Mouse (Mus musculus): Measurements from ENCODE around the gene Nck2. TPM values are rescaled to one million over a fixed set of nuclear protein-coding genes. Genes with fewer than 3 reads are reported as not detected.
A peak's percentile ranks its signal among the peaks of the same experiment; 100 is the strongest.
"Not testable (repeated sequence)": the region's sequence is repeated elsewhere in the genome, so short reads cannot be mapped to it uniquely, and the experiment has no call there.

The Nck2 gene
- total RNA-seq, 2 experiments from 2014 or later = 38.7 to 38.8 TPM

DNA sequence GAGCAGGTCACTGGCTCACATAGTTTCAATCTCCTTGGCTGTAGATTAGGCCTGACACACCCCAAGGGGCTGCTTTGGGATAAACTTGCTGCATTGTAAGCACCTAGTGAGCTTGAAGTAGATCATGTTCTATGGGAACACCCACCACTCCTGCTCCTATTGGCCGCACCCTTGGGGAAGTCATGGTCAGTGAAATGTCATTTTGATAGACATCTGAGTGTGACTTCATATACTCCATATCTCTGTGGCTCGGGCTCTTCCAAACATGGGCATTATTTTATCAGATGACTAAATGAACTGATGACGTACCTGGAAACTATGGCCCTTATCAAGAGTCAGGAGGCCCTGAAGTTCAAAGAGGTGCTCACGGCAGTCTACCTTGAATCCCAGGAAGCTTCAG, 77.6 kb downstream of the Nck2 start:
- no peak for DNase-seq (ENCODE audit: low spot score in 2 of 2)
- intact Hi-C loops (cut with DNase I) = no loop called here

DNA sequence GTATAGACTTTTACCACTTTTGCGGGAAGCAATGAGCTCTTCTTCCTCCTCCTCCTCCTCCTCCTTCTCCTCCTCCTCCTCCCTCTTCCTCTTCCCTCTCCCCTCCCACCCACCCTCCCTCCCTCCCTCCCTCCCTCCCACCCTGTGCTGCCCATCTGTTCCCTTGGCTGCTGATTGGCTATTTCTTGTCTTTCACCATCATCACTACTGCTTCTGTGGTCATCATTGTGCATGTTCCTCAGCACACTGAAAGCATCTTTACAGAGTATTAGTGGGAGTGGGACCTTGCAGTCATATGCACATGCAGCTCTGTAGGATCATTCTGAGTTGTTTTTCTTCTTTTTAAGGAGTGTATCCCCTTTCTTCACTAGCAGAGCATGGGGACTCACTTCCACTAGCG, 78.6 kb downstream of the Nck2 start:
- intact Hi-C loops (cut with DNase I) = no loop called here
- no peak for DNase-seq (ENCODE audit: low spot score in 2 of 2)

DNA sequence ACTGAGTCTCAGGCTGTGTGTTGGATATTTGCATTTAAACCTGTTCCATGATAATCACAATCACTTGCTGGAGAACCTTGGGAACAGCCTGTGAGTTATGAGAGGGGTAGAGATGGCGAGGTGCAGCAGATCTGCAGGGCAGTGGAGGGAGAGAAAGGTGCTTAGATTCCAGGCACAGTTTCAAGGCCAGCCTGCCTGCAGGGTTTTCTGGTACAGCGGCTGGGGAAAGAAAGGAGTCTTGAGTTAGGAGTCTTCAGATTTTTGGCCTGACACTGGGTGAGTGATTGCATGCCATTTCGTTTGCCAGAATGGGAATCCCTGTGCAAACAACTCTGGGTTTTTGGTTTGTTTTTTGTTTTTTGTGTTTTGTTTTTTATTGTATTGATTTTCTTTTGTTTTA, 80.0 kb downstream of the Nck2 start:
- intact Hi-C loops (cut with DNase I) = no loop called here

DNA sequence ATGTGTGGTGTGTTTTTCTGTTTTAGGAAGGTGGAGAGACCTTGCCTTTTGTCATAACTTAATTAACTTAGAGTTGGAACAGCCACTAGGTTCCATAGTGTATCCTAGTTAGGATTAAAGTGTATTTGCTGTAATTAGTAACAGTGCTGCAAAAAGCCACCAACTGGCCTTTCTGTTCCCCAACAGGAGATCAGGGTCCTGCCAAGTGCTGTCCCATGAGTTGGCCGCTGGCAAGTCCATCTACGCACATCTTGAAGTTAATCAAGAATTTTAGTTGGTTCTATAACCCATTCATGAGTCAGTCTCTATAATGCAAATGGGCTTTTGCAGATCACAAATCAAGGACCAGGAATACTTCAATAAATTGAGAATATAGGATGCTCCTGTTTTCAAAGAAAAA, 83.9 kb downstream of the Nck2 start:
- DNase-seq (ENCODE audit: low spot score in 2 of 2) = no peak
- intact Hi-C loops (cut with DNase I) = no loop called here

More for the DNA sequence above, 80.0 kb downstream of the Nck2 start:
- no peak for DNase-seq (ENCODE audit: low spot score in 2 of 2)

DNA sequence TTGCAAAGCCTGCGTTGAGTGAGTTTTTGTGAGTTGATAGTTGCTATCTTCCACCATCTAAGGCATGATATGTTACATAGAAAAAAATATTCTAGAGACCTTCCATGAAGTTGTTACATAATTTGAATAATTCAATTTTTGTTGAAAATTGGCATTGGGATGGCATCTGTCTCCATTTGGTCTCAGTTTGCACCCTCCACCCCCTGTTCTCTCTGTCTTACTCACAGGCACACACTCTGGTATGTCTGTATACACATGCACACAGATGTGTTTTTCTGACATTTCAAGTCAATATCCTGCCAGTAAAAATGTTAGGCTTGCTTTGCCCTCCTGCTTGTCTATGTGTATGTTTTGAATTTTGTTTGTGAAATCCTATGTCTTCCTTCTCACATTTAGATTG, 84.7 kb downstream of the Nck2 start:
- no peak for DNase-seq (ENCODE audit: low spot score in 2 of 2)
- intact Hi-C loops (cut with DNase I) = no loop called here

DNA sequence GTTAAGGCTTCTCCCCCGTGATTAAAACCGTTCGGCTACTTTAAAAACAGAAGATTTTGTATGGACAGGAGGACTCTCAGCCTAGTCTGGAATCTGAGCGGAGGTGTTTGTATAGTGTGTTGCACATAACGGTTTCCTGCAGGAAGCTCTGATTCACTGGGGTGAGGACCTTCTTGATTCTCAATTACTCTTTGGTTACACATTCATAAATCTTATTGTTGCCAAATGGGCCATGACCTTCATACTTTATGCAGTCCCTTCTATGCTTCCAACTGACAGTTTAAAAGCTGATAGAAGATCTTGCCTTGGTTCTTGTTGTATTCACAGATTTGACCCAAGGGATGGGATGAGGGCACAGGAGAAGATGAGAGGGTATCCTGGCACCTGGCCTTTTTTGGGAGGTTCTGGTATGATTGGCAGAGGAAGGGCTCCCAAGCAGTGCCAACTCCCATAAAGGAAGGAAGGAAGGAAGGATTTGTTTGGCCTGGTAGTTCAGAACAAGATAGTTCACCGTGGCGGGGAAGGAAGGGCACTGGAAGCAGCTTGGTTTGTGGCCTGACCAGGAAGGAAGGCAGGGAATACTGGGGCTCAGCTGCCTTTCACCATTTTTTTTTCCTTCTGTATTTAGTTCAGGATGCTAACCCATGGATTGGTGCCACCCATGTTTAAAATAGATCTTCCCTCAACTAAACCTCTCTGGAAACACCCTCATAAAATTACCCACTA, 86.1 kb downstream of the Nck2 start:
- intact Hi-C loops (cut with DNase I) = no loop called here

DNA sequence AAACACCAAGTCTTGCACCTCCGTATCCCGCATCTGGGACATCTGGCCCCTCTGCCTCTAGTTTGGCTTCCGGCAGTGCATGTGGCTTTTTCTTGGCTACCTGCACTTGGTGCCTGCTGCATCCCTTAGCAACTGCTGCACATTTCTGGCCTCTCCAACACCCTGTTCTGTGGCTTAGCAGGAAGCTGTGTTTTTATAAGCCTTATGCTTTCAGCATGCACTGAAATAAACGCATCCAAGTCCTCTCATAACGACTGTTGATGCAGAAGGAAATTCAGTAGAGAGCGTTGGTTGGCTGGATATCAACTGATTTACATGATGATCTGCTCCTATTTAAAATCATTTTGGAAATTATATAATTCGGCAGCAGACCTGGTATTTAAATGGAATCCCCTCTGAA, 86.9 kb downstream of the Nck2 start:
- peak; percentile 22 to 32 for DNase-seq (ENCODE audit: low spot score in 2 of 2)
- intact Hi-C loops (cut with DNase I) = no loop called here

More for the DNA sequence above, 86.1 kb downstream of the Nck2 start:
- DNase-seq (ENCODE audit: low spot score in 2 of 2) = no peak

DNA sequence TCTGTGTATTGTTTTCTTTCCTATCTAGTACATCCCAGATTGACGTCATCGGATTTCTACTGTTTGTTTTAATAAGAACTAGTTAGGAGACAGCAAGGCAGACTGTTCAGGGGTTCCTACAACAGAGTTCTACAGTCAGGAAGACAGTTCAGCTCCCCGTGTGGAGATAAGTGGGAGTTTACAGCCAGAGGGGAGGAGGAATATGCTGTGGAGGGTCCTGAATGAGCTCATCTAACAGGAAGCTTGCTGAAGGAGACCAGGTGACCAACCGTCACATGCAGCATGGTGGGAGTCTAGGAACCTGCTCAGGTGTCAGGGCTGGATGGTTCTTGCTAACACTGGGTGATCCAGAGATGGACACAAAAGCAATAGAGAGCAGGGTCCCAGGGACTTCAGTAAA, 87.9 kb downstream of the Nck2 start:
- DNase-seq (ENCODE audit: low spot score in 2 of 2) = no peak
- intact Hi-C loops (cut with DNase I) = no loop called here

DNA sequence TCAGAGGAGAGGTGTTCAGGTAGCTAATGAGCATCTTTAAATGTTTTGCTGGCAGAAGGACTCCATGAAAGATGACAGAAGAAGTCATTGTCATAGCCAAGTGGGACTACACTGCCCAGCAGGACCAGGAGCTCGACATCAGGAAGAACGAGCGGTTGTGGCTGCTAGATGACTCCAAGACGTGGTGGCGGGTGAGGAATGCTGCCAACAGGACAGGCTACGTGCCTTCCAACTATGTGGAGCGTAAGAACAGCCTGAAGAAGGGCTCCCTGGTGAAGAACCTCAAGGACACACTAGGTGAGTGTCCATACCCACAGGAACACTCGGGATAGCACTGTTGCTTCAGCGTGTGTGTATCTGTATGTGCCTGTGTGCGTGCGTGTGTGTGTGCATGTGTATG, 89.1 kb downstream of the Nck2 start:
- intact Hi-C loops (cut with DNase I); DNase-seq (ENCODE audit: low spot score in 2 of 2): not testable (repeated sequence)

DNA sequence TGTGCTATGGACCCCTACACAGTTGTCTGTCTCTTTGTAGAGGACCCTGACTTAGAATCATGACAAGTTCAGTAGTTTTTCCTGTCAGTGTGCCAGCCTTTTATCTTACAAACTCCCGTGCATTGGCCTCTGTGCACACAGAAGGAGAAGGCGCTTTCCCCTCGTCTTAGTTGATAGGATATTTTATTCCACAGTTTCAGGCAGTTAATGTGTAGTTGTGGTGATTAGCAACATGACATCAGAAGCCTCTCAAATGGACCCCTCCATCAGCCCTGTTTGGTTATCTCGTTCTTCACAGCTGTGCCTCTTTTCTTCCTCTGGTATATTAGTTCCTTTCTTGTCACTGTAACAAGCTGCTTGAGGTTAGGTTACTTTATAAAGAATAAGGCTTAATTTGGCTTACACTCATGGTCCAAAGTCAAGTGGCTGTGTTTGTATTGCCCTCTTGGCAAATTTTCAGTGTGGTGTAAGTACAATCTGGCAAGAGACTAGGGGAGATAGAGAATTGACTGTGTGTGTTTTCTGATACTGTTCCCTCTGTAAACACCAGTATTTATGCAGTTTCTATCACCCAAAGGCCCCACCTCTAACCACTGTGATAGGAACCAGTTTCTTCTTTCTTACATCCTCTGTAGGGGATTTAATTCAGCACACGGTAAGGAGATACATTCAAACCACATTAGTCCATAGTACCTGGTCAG, 89.8 kb downstream of the Nck2 start:
- intact Hi-C loops (cut with DNase I) = no loop called here
- DNase-seq (ENCODE audit: low spot score in 2 of 2) = no peak

DNA sequence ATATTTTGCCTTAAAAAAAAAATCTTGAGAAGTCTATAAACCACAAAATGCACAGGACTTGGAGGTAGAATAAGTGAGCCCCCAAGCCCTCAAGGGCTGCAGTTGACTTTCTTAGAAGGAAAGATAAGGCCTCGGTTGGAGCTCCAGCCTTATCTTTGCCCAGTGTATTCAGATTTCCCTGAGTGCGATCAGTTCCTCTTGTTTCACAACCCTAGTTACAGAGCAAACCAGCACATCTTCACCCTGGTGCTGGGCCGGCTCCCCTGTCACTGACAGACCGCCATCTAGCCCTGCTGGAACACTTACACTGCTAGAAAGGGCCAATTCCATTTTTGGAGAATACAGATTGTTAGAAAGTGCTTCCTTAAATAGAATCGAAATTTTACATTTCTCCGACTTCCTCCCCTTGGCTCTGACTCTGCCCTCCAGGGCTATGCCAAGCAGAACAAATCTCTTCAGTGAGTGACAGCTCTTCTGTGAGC, 91.2 kb downstream of the Nck2 start:
- intact Hi-C loops (cut with DNase I) = no loop called here
- DNase-seq (ENCODE audit: low spot score in 2 of 2) = no peak

DNA sequence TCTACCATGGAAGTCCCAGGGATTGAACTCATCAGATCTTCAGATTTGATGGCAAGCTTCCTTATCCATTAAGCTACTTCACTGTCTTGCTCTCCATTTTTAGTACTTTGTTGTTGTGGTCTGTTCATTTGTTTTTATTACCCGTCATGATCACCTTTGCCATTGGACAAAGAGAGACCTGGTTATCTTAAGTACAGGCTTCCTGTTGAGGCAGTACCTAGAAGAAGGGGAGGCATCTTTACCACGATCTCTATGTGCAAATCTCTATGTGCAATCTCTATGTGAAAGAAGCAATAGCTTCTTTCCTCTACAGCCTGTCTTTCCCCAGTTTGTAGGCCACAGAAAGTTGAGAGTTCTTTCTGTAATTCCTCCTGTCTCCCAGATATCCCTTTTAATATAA, 91.9 kb downstream of the Nck2 start:
- intact Hi-C loops (cut with DNase I) = no loop called here
- DNase-seq (ENCODE audit: low spot score in 2 of 2) = no peak

DNA sequence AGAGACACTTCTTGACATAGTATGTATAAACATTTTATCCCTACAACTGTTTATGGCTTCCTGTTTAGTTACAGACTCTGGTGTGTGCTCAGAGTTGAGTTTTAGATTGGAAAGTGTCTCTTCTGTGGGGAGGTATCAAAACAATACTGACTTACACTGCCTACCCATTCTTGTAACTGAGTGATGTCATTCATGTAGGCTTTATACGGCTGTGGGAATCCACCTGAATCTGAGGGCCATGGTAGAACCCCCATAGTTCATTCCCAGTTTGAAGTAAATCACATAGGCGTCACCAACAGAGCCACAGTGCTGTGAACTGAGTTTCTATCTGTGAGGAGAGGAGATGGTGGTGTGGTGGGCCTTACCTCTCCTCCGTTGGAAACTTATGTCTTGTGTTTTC, 92.6 kb downstream of the Nck2 start:
- no peak for DNase-seq (ENCODE audit: low spot score in 2 of 2)
- intact Hi-C loops (cut with DNase I) = no loop called here

DNA sequence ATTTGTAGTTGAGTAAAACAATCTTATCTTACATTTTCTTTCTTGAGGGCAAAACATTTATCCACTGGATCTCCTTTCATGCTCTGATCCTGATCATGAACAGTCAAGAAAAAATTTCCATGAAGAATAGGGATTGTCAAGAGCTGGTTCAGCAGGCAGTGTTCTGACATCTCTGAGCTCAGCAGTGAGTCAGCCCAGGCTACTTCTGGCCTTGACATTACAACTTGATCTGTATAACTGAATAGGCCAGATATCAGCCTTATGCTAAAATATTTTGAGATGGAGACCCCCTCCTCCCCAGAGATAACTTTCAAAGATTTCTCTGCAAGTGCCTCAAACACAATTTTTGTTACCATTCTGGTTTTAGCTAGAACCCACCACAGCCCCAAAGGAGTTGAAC, 93.1 kb downstream of the Nck2 start:
- intact Hi-C loops (cut with DNase I) = no loop called here
- DNase-seq (ENCODE audit: low spot score in 2 of 2) = no peak

DNA sequence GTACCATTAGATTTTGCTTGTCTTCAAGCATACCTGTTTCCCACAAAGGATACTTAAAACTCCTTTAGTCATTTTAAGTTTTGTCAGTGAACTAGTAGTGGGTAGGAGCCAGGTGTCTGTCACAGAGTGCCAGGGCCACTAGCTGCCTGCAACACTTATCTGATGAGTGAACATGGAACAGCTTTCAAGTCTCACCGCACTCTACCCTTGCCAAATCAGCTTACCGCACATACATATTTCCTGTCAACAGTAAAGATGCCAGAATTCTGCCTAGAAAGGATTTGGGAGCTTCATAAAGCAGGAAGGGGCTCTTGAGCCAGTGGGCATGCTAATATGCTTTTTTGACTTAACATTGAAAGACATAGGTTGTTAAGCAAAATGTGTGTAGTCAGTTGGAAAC, 94.3 kb downstream of the Nck2 start:
- intact Hi-C loops (cut with DNase I) = no loop called here
- DNase-seq (ENCODE audit: low spot score in 2 of 2) = no peak

DNA sequence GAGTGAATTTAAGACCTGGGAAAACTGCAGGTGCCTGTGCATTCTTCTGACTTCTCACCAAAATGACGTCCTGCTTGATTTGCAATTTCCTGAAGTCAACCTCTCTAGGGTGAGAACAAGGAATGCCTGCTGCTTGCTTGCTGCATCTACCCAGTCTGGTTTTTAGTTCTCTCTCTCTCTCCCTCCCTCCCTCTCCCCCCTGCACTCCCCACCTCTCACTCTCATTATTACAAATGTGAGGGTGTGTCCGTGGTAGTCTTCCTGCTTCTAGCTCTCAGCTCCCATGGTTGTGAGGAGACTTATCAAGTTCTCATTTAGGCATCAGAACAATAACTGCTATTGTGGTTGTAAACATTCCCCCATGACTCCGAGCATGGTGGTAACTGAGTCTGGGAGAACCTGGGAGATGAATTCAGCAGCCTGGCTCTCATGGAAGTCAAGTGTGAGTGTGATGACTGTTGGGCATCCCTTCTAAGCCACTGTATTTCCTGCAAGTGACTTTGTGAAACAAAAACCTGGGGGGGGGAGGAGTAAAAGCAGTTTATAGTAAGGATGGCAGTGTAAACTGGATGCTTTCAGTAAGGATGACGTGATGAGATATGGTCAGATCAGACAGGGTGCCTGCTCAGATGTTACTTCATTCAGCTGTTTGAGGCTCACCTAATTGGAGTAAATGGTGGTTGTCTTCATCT, 95.5 kb downstream of the Nck2 start:
- intact Hi-C loops (cut with DNase I) = no loop called here
- no peak for DNase-seq (ENCODE audit: low spot score in 2 of 2)

DNA sequence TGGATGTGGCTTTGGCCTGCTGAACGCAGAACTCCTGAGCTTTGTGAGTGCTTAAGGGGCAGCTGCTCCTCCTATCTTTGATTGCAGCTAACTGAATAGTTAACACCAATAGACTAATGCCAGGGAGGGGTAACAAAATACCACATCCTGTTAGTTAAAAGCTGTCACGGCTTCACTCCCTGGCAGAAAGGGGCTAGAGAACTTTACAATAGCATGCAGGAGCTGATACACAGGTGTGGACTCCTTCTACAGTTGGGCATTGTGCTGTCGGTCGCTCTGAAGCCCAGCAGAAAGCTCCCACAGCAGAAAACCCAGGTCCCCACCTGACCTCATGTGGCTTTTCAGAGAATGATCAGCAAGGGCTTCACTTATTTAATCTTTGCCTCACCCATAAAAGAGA, 98.0 kb downstream of the Nck2 start:
- intact Hi-C loops (cut with DNase I) = no loop called here
- no peak for DNase-seq (ENCODE audit: low spot score in 2 of 2)

DNA sequence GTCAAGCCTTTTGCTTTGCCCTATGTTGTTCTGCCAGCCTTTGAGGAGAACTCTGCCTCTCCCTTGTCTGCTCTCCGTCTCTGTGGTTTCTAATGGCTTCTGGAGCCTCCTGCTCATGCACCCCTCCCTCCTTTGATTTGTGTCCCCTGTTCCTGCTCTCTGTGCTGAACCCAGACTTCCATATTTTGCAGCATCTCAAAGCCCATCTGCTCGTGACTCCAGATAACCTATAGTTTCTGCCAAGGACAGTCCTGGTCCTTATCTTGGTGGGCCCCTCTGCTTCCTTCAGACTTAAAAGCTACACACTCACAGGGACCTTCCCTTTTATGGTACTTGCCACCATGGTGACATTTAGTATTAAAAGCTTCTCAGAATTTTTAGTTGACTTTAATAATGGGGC, 103.3 kb downstream of the Nck2 start:
- intact Hi-C loops (cut with DNase I) = no loop called here
- no peak for DNase-seq (ENCODE audit: low spot score in 2 of 2)

DNA sequence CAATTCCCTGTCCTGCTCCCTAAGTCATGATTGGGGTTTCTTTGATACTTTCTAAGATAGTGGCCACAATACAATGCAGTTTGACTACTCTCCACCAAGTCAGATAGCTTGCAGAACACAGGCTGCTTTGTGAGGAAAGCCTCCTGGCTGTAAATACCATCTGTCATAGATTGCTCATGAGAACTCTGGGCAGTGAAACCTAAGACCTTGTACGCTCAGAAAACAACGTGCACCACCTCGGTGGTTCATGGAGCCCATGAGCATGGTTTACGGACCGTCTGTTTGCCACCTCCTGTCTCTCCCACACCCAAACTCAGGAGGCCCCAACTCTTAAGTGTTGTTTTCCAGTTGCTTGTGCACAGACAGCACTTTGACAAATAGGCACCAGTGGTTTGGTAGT, 104.4 kb downstream of the Nck2 start:
- intact Hi-C loops (cut with DNase I) = no loop called here

DNA sequence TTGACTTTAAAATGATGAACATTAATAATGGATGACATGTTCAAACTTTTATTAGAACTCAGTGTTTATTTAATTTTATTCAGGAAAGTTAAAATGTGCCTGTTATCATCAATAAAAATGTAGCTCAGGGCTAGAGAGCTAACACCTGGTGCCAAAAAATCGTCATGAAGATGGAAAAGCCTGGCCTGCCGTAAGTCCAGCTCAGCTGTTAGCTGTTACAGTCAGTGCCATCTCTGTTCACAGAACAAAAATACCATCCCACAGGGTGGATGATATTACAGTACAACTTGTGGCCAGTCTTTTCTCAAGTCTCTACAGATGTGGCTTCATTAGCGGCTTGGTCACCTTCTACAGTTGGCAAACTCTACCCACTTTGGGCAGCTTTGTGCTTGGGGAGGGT, 106.1 kb downstream of the Nck2 start:
- intact Hi-C loops (cut with DNase I) = no loop called here

More for the DNA sequence above, 104.4 kb downstream of the Nck2 start:
- no peak for DNase-seq (ENCODE audit: low spot score in 2 of 2)

More for the DNA sequence above, 106.1 kb downstream of the Nck2 start:
- DNase-seq (ENCODE audit: low spot score in 2 of 2) = no peak
